Mouse (Mus musculus) monocyte, adult 59 days (primary cell): Measurements from ENCODE around the gene Itk. TPM values are rescaled to one million over a fixed set of nuclear protein-coding genes. Genes with fewer than 3 reads are reported as not detected.

Experiments
- total RNA-seq, 2 experiments: library from RNA; stranded (reverse); gene quantifications; one replicate each; pipeline ENCODE4 v1.2.4; 2023

Gene Itk
- 1 to 10 TPM; 1.9 to 3.6 TPM for total RNA-seq

DNA sequence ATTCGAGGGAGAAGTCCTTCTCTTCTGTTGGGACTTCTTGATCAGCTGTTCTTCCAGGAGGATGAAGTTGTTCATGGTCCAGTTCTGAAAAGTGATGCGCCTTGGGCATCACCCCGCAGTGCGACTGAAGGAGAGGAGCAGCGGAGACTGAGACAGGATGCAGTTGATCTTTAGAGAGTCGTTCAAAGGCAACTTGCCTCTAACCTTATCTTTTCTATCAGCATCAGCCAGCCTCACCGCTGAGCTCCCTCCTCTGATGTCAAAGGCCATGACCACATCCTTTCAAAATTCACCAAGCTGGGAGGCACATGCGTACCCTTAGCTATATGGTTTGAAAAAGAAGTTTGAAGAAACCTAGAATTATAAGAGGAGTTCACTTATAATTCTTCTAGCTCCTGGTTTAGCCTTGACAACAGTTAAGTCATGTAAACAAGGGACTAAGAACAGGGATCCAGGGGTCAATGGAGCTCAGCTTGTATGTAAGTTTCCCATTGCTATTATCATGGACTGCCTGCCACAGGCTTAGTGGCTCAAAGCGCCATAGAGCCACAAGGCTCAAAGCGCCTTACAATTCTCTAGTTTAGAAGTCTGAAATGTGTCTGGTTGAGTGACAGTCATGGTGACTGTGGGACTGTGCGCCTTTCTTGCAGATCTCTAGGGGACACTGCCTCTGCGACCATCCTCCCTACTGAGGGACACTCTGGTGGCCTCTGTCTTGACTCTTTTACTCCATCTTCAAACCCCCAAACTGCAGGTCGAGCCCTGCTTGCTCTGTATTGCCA is at the start of gene Itk:
TSS of gene Itk (minus strand) at position 180 of the 782 bp plus-strand sequence.

DNA sequence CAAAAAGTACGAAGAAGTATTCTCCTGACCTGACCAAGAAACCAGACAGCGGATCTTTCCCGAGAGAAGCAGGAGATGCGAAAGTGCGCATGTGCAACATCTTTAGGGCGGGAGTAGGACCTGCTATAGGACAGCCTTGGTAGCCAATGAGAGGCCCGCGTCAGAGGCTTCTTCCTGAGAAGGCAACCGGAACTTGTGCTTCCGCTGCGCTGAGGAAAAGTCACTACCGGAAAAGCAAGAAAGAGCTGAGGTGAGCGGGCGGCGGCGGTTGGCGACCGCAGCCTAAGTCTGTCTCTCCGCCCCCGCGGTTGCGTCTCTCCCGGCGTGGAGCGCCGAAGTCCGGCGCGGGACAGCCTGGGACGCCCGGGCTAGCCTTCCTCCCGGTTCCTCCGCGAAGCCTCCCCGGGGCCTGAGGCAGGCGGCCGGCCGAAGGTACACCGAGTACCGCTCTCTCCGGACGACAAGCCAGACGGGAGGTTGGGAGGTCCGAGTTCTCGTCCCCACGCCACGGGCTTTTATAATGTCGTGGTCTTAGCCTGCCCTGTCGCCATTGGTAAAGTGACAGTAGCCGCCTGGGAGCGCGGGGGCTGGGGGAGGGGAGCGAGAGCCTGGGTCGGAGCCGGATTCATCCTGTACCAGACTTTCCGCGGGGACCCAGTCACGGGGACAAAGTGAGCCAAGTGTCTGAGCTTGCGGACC is 47.6 kb upstream of the Itk start, which contains the start of gene Med7:
TSS of gene Med7 (plus strand) at position 166 of the 699 bp plus-strand sequence.

DNA sequence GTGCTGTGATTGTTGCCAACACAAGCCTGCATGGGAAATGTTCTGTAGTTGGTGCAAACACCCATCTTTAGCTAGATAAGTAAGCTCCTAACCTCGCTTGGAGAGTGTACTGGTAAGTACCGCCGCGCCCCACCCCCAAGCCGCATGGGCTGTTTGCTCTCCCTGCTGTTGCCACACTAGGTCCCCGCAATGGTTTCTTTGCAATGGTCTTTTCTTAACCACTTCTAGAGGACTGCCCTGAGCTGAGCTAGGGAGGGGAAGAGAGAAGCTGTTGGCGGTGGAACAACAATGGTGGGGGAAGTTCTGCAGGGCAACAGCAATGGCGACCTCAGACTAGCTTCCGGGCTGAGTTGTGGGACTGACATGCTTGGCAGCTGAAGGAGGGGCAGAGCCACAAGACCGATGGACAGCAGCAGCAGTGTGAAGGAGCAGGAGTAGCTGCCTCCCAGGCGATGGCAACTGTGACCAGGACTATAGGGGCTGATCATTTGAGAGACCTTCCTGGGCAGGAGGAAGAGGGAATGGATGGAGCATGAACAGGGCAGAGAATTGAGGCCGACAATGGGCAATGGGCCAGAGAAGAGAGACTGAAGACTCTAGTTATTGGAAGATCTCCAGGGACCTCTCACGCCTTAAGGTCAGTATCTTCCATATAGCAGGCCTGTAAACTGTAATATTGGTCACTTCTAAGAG is 7.0 kb upstream of the Itk start, which contains the start of gene Fam71b:
TSS of gene Fam71b (plus strand) at position 393 of the 693 bp plus-strand sequence.

DNA sequence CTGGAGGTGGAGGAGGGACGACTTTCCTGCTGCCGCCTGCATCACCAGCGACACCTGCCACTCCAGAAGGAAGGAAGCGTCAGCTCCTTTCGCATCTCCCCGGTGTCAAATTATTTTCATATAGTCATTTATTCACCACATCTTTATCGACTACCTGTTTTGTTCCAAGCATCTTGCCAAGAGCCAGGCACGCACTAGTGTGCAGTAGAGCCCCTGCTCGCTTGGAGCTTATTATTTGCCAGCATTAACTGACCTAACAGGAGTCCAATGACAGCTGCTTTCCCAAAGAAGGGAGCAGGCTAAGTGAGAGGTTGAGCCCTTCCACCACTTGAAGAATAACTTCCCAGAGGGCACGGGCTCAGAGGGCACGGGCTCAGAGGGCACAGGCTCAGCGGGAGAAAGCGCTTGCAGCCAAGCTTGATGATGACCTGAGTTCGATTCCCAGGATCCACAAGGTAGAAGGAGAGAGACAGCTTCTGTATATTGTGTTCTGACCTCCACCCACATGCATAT is 76.7 kb downstream of the Itk start, which contains the start of gene Cyfip2:
TSS of gene Cyfip2 (minus strand) at position 337 of the 513 bp plus-strand sequence.

Other genes with a start within 250 kb of the Itk start
- gene Nipal4, start 223.0 kb downstream of the Itk start, total RNA-seq: not detected
- not detected for gene Fndc9, start 154.0 kb downstream of the Itk start, total RNA-seq
- 100 to 1,000 TPM; 108 to 116 TPM for gene Cyfip2, start 76.7 kb downstream of the Itk start, total RNA-seq
- not detected for gene Fam71b, start 7.0 kb upstream of the Itk start, total RNA-seq
- 10 to 100 TPM; 59.0 to 69.3 TPM for gene Med7, start 47.4 kb upstream of the Itk start, total RNA-seq
- 10 to 100 TPM; 43.2 to 47.0 TPM for gene Havcr2, start 65.4 kb upstream of the Itk start, total RNA-seq
- gene Gm12169, start 134.7 kb upstream of the Itk start, total RNA-seq: not detected
- gene BC053393, start 182.0 kb upstream of the Itk start, total RNA-seq: not detected
- not detected for gene Dppa1, start 239.7 kb upstream of the Itk start, total RNA-seq